Mouse (Mus musculus): ENCODE results near the gene Xlr3c. TPM values are rescaled to one million over a fixed set of nuclear protein-coding genes. Genes with fewer than 3 reads are reported as not detected.

Gene Xlr3c
- polyA plus RNA-seq, 1 experiment = not detected

Other genes with a start within 250 kb of the Xlr3c start
- 0.13 and 0.25 TPM in 2 replicates for gene Pnma5, start 228.3 kb downstream of the Xlr3c start, polyA plus RNA-seq (2012; rRNA removed)
- 15.9 and 20.8 TPM in 2 replicates for gene Pnma3, start 200.6 kb downstream of the Xlr3c start, polyA plus RNA-seq (2012; rRNA removed)
- 0.64 and 0.67 TPM in 2 replicates for gene Xlr4a, start 182.9 kb downstream of the Xlr3c start, polyA plus RNA-seq (2012; rRNA removed)
- gene Xlr3a, start 168.3 kb downstream of the Xlr3c start, polyA plus RNA-seq (2012; rRNA removed) = 2.0 and 3.6 TPM in 2 replicates
- gene Gm14685, start 148.3 kb downstream of the Xlr3c start, polyA plus RNA-seq (2012; rRNA removed) = 0.28 and 0.31 TPM in 2 replicates
- gene Xlr5b, start 116.6 kb downstream of the Xlr3c start, polyA plus RNA-seq (2012; rRNA removed) = not detected in 2 replicates
- 0.52 and 0.55 TPM in 2 replicates for gene DXBay18, start 115.9 kb downstream of the Xlr3c start, polyA plus RNA-seq (2012; rRNA removed)
- not detected in 2 replicates for gene Spin2d, start 88.4 kb downstream of the Xlr3c start, polyA plus RNA-seq (2012; rRNA removed)
- gene Xlr3b, start 73.2 kb downstream of the Xlr3c start, polyA plus RNA-seq (2012; rRNA removed) = 4.6 and 5.3 TPM in 2 replicates
- 0.93 and 1.6 TPM in 2 replicates for gene Xlr4b, start 51.1 kb downstream of the Xlr3c start, polyA plus RNA-seq (2012; rRNA removed)
- 14.9 and 15.2 TPM in 2 replicates for gene F8a, start 37.1 kb downstream of the Xlr3c start, polyA plus RNA-seq (2012; rRNA removed)
- 0.17 and 0.29 TPM in 2 replicates for gene Xlr4c, start 22.3 kb downstream of the Xlr3c start, polyA plus RNA-seq (2012; rRNA removed)
- gene Xlr5a, start 27.6 kb upstream of the Xlr3c start, polyA plus RNA-seq (2012; rRNA removed) = not detected in 2 replicates
- gene Xlr5c, start 27.6 kb upstream of the Xlr3c start, polyA plus RNA-seq (2012; rRNA removed) = not detected in 2 replicates
- not detected in 2 replicates for gene Gm45015, start 71.5 kb upstream of the Xlr3c start, polyA plus RNA-seq (2012; rRNA removed)
- gene Zfp275, start 77.2 kb upstream of the Xlr3c start, polyA plus RNA-seq (2012; rRNA removed) = 17.5 and 17.7 TPM in 2 replicates
- 0.08 and 0.13 TPM in 2 replicates for gene Gm18336, start 133.3 kb upstream of the Xlr3c start, polyA plus RNA-seq (2012; rRNA removed)
- gene Zfp92, start 145.7 kb upstream of the Xlr3c start, polyA plus RNA-seq (2012; rRNA removed) = 0.90 and 1.0 TPM in 2 replicates
- gene Trex2, start 170.0 kb upstream of the Xlr3c start, polyA plus RNA-seq (2012; rRNA removed) = not detected in 2 replicates
- gene Haus7, start 193.7 kb upstream of the Xlr3c start, polyA plus RNA-seq (2012; rRNA removed) = 9.8 and 10.2 TPM in 2 replicates
- gene Bgn, start 218.2 kb upstream of the Xlr3c start, polyA plus RNA-seq (2012; rRNA removed) = 16.3 and 16.6 TPM in 2 replicates
- gene Atp2b3, start 237.7 kb upstream of the Xlr3c start, polyA plus RNA-seq (2012; rRNA removed) = 41.7 and 46.2 TPM in 2 replicates